Mouse (Mus musculus) MEL (cell line): ENCODE results near the gene Ddo. TPM values are rescaled to one million over a fixed set of nuclear protein-coding genes. Genes with fewer than 3 reads are reported as not detected.

ENCODE experiments used
- DNase-seq: peaks from one replicate; pipeline ENCODE4 v3.0.0; 2011; ENCODE audit warnings: low read depth, low spot score
- H3K27ac ChIP-seq: 2 replicates; pipeline ENCODE4 v1.5.1; 2012; ENCODE audit warnings: low read depth, mild to moderate bottlenecking, control low read depth, low read length, moderate library complexity; ENCODE audit not compliant: control insufficient read depth
- H3K27me3 ChIP-seq, 2 experiments: fragments of 150-350 bp in 1 of 2; sonication (generic) in 1 of 2; 2 replicates each; pipeline ENCODE4 v1.6.1; 2012; ENCODE audit warnings: low read length in 2 of 2, mild to moderate bottlenecking in 2 of 2, improper control_type of control experiment in 1 of 2, moderate library complexity in 1 of 2; ENCODE audit not compliant: insufficient read depth in 2 of 2, control insufficient read depth in 1 of 2
- H3K36me3 ChIP-seq, 2 experiments: 2 replicates each; pipeline ENCODE4 v1.6.1; 2012 to 2014; ENCODE audit warnings: low read length in 2 of 2, improper control_type of control experiment in 1 of 2, inconsistent platforms in 1 of 2, mild to moderate bottlenecking in 1 of 2; ENCODE audit not compliant: insufficient read depth in 2 of 2, control insufficient read depth in 1 of 2
- H3K4me1 ChIP-seq, 2 experiments: fragments of 150-350 bp in 1 of 2; sonication (generic) in 1 of 2; 2 replicates each; pipeline ENCODE4 v1.6.1; 2012; ENCODE audit warnings: low read length in 2 of 2, improper control_type of control experiment in 1 of 2, mild to moderate bottlenecking in 1 of 2; ENCODE audit not compliant: insufficient read depth in 2 of 2, control insufficient read depth in 1 of 2
- H3K4me3 ChIP-seq, 2 experiments: fragments of 150-350 bp in 1 of 2; sonication (generic) in 1 of 2; 2 replicates each; pipeline ENCODE4 v1.5.1; 2012; ENCODE audit warnings: low read depth in 2 of 2, low read length in 2 of 2, mild to moderate bottlenecking in 2 of 2, moderate library complexity in 2 of 2, control low read depth in 1 of 2, improper control_type of control experiment in 1 of 2; ENCODE audit not compliant: control insufficient read depth in 1 of 2, insufficient read depth in 1 of 2
- H3K79me2 ChIP-seq: 2 replicates; pipeline ENCODE4 v1.6.1; 2012; ENCODE audit warnings: mild to moderate bottlenecking, low read length, moderate library complexity; ENCODE audit not compliant: control insufficient read depth, poor library complexity, insufficient read depth
- H3K9ac ChIP-seq: 2 replicates; pipeline ENCODE4 v1.6.1; 2012; ENCODE audit warnings: low read depth, mild to moderate bottlenecking, control low read depth, low read length, moderate library complexity; ENCODE audit not compliant: control insufficient read depth, poor library complexity, severe bottlenecking
- H3K9me3 ChIP-seq: fragments of 150-350 bp; sonication (generic); replicated peaks from 2 replicates; pipeline ENCODE4 v1.6.1; 2012; ENCODE audit warnings: mild to moderate bottlenecking, low read length, improper control_type of control experiment, moderate library complexity; ENCODE audit not compliant: insufficient read depth
- CHD2 ChIP-seq: IDR thresholded peaks from 2 replicates; pipeline ENCODE4 v1.6.1; 2011; ENCODE audit warnings: low read length, improper control_type of control experiment
- CTCF ChIP-seq, 3 experiments: IDR thresholded peaks in 2 of 3; conservative IDR thresholded peaks in 1 of 3; 2 replicates each; pipeline ENCODE4 v1.5.1; 2011 to 2012; ENCODE audit warnings: low read length in 3 of 3, low read depth in 2 of 3, mild to moderate bottlenecking in 2 of 3, improper control_type of control experiment in 1 of 3, inconsistent platforms in 1 of 3, mixed read lengths in 1 of 3, moderate library complexity in 1 of 3; ENCODE audit not compliant: control insufficient read depth in 1 of 3, insufficient read depth in 1 of 3, poor library complexity in 1 of 3, severe bottlenecking in 1 of 3
- E2F4 ChIP-seq: IDR thresholded peaks from 2 replicates; pipeline ENCODE4 v1.6.1; 2011; ENCODE audit warnings: low read depth, low read length, improper control_type of control experiment, borderline replicate concordance
- ELF1 ChIP-seq: IDR thresholded peaks from 2 replicates; pipeline ENCODE4 v1.6.1; 2014; ENCODE audit warnings: low read depth, mild to moderate bottlenecking, inconsistent platforms, low read length, improper control_type of control experiment, moderate library complexity
- ETS1 ChIP-seq: IDR thresholded peaks from 2 replicates; pipeline ENCODE4 v1.6.1; 2012; ENCODE audit warnings: low read depth, mild to moderate bottlenecking, inconsistent platforms, low read length, improper control_type of control experiment, moderate library complexity
- HCFC1 ChIP-seq: IDR thresholded peaks from 2 replicates; pipeline ENCODE4 v1.6.1; 2012; ENCODE audit warnings: low read depth, mild to moderate bottlenecking, inconsistent platforms, low read length, improper control_type of control experiment, moderate library complexity
- KAT2A ChIP-seq: conservative IDR thresholded peaks from 2 replicates; pipeline ENCODE4 v1.6.1; 2012; ENCODE audit warnings: low read depth, low read length, improper control_type of control experiment, inconsistent platforms
- MAFK ChIP-seq: IDR thresholded peaks from 2 replicates; pipeline ENCODE4 v1.6.1; 2011; ENCODE audit warnings: low read depth, mild to moderate bottlenecking, low read length, improper control_type of control experiment, borderline replicate concordance
- MYC ChIP-seq: IDR thresholded peaks from 2 replicates; pipeline ENCODE4 v1.6.1; 2011; ENCODE audit warnings: low read depth, mild to moderate bottlenecking, low read length, improper control_type of control experiment, moderate library complexity
- NRF1 ChIP-seq: IDR thresholded peaks from 2 replicates; pipeline ENCODE4 v1.6.1; 2014; ENCODE audit warnings: low read depth, mild to moderate bottlenecking, inconsistent platforms, low read length, improper control_type of control experiment, moderate library complexity; ENCODE audit not compliant: poor library complexity, insufficient read depth, severe bottlenecking
- POLR2A ChIP-seq, 2 experiments: IDR thresholded peaks; 2 replicates each; pipeline ENCODE4 v1.6.1; 2011 to 2012; ENCODE audit warnings: low read length in 2 of 2, mild to moderate bottlenecking in 2 of 2, control low read depth in 1 of 2, improper control_type of control experiment in 1 of 2, low read depth in 1 of 2, moderate library complexity in 1 of 2; ENCODE audit not compliant: control insufficient read depth in 1 of 2, insufficient read depth in 1 of 2, poor library complexity in 1 of 2
- POLR2AphosphoS2 ChIP-seq: IDR thresholded peaks from 2 replicates; pipeline ENCODE4 v1.6.1; 2011; ENCODE audit warnings: low read length, improper control_type of control experiment
- POLR2AphosphoS5 ChIP-seq: IDR thresholded peaks from 2 replicates; pipeline ENCODE4 v1.6.1; 2012; ENCODE audit warnings: low read depth, borderline replicate concordance, mild to moderate bottlenecking, inconsistent platforms, low read length, moderate library complexity, mixed read lengths
- RAD21 ChIP-seq: IDR thresholded peaks from 2 replicates; pipeline ENCODE4 v1.6.1; 2011; ENCODE audit warnings: mild to moderate bottlenecking, low read depth, low read length, improper control_type of control experiment
- SIN3A ChIP-seq: IDR thresholded peaks from 2 replicates; pipeline ENCODE4 v1.6.1; 2012; ENCODE audit warnings: low read length, improper control_type of control experiment, inconsistent platforms
- SMC3 ChIP-seq: IDR thresholded peaks from 2 replicates; pipeline ENCODE4 v1.6.1; 2011; ENCODE audit warnings: low read depth, low read length, improper control_type of control experiment
- TAL1 ChIP-seq: IDR thresholded peaks from 2 replicates; pipeline ENCODE4 v1.6.1; 2012; ENCODE audit warnings: mild to moderate bottlenecking, inconsistent platforms, low read length, moderate library complexity, mixed read lengths
- TBP ChIP-seq: IDR thresholded peaks from 2 replicates; pipeline ENCODE4 v1.8.0; 2011; ENCODE audit warnings: low read depth, low read length, improper control_type of control experiment
- TCF12 ChIP-seq: IDR thresholded peaks from 2 replicates; pipeline ENCODE4 v1.6.1; 2014; ENCODE audit warnings: low read depth, mild to moderate bottlenecking, inconsistent platforms, low read length, improper control_type of control experiment, moderate library complexity
- UBTF ChIP-seq: IDR thresholded peaks from 2 replicates; pipeline ENCODE4 v1.6.1; 2012; ENCODE audit warnings: low read depth, mild to moderate bottlenecking, inconsistent platforms, low read length, improper control_type of control experiment, moderate library complexity, borderline replicate concordance; ENCODE audit not compliant: insufficient read depth
- USF1 ChIP-seq: IDR thresholded peaks from 2 replicates; pipeline ENCODE4 v1.6.1; 2014; ENCODE audit warnings: low read depth, mild to moderate bottlenecking, inconsistent platforms, low read length, improper control_type of control experiment, moderate library complexity
- USF2 ChIP-seq, 2 experiments: IDR thresholded peaks; 2 replicates each; pipeline ENCODE4 v1.6.1; 2011 to 2012; ENCODE audit warnings: improper control_type of control experiment in 2 of 2, low read length in 2 of 2, borderline replicate concordance in 1 of 2, inconsistent platforms in 1 of 2, low read depth in 1 of 2, mild to moderate bottlenecking in 1 of 2; ENCODE audit not compliant: insufficient read depth in 1 of 2
- ZC3H11A ChIP-seq: IDR thresholded peaks from 2 replicates; pipeline ENCODE4 v1.6.1; 2012; ENCODE audit warnings: low read depth, mild to moderate bottlenecking, inconsistent platforms, low read length, improper control_type of control experiment
- ZMIZ1 ChIP-seq: IDR thresholded peaks from 2 replicates; pipeline ENCODE4 v1.6.1; 2012; ENCODE audit warnings: low read depth, mild to moderate bottlenecking, inconsistent platforms, low read length, improper control_type of control experiment, moderate library complexity
- ZNF384 ChIP-seq: IDR thresholded peaks from 2 replicates; pipeline ENCODE4 v1.6.1; 2012; ENCODE audit warnings: low read depth, mild to moderate bottlenecking, inconsistent platforms, low read length, improper control_type of control experiment
- polyA plus RNA-seq, 2 experiments: library from polyadenylated mRNA; stranded (reverse) in 1 of 2; unstranded in 1 of 2; fragments of >175 nt in 1 of 2; fragments of >200 nt in 1 of 2; gene quantifications; 2 replicates each; pipeline versions ENCODE4 v1.2.1 to v1.2.4; 2012; ENCODE audit warnings: low replicate concordance in 2 of 2, low read depth in 1 of 2; ENCODE audit not compliant: insufficient read length in 2 of 2, insufficient read depth in 1 of 2, missing spikeins in 1 of 2
- total RNA-seq: library from RNA; depleted of rRNA; stranded (reverse); fragments of 300-350 nt; gene quantifications from 2 replicates; pipeline ENCODE4 v1.2.3, GENCODE M21; 2012

The Ddo gene
- total and polyA plus RNA-seq, 3 experiments: 0.04 TPM; not detected in 2

DNA sequence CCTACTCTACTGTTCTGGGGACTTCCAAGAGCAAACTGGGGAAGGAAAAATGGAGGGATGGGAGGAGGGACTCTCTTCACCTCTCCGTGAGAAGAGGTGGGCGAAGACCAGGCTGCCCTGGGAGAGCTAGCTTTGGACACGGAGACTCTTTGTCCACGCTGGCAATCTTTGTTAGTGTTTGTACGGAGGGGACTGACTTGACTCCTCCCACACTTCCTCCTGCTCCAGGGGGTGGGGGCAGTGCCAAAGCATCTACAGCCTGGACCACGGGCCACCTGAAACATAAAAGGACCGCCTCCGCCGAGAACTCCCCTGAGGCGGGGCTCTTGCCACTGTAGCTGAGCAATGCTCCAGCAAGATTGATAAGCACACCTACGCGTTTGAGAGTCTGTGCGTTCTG lies 44.3 kb downstream of the Ddo start:
- TF ChIP-seq POLR2AphosphoS5 (no peak), USF2 (IDR thresholded peaks at IDR 0.05; ENCODE audit: borderline replicate concordance in 1 of 2, insufficient read depth in 1 of 2, low read depth in 1 of 2, low read length in 2 of 2) (no peak), SIN3A (no peak), SMC3 (no peak), RAD21 (no peak), CHD2 (no peak), TAL1 (no peak), MAFK (no peak), USF1 (no peak), HCFC1 (no peak), CTCF (IDR thresholded peaks at IDR 0.05 in 2 of 3, conservative IDR thresholded peaks at IDR 0.05 in 1 of 3; ENCODE audit: control insufficient read depth in 1 of 3, insufficient read depth in 1 of 3, low read depth in 2 of 3, low read length in 3 of 3, poor library complexity in 1 of 3, severe bottlenecking in 1 of 3) (no peak)
- Histone ChIP-seq H3K4me1 (no peaks in the 10 kb centered on the region), H3K27me3 (peaks cover 2 to 4% of the 10 kb centered on the region in 2 experiments; a peak in 3 of 4 replicates), H3K36me3 (no peaks in the 10 kb centered on the region), H3K79me2 (no peaks in the 10 kb centered on the region), H3K4me3 (no peak overlapping the region), H3K27ac (no peak overlapping the region), H3K9ac (no peak overlapping the region), H3K9me3 (no peaks in the 10 kb centered on the region)
- DNase-seq: no peak

DNA sequence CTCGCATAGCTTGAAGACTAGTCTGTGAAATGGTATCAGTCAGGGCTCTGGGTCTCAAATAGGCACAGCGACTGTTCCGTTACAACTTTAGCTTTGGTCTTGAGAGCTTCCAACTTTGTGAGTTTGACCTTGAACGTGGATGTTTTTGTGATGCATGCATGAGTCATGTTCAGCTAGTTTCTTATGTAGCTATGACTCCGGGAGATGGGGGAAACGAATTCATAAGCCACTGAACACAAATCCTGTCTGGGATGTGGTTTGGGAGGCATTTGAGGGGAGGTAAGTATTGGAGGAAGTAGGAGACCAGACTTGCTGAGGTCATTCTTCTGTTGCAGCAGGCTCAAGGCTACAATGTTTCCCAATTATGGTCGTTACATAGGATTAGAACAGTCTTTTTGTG lies 46.1 kb downstream of the Ddo start:
- no peak overlapping the region for H3K4me3 ChIP-seq
- no peak overlapping the region for H3K9ac ChIP-seq
- no peaks in the 10 kb centered on the region for H3K36me3 ChIP-seq
- no peaks in the 10 kb centered on the region for H3K9me3 ChIP-seq
- H3K27ac ChIP-seq: no peak overlapping the region
- no peaks in the 10 kb centered on the region for H3K79me2 ChIP-seq
- H3K27me3 ChIP-seq: peaks cover 0 to 4% of the 10 kb centered on the region in 2 experiments; a peak in 2 of 4 replicates
- no peak for DNase-seq
- H3K4me1 ChIP-seq: no peaks in the 10 kb centered on the region
- no peak for TF ChIP-seq MYC
- TF ChIP-seq TBP: no peak
- TF ChIP-seq ZC3H11A: no peak
- no peak for TF ChIP-seq ZMIZ1
- TF ChIP-seq E2F4: no peak
- no peak for TF ChIP-seq MAFK
- TF ChIP-seq KAT2A: no peak
- TF ChIP-seq HCFC1: no peak
- TF ChIP-seq CTCF (IDR thresholded peaks at IDR 0.05 in 2 of 3, conservative IDR thresholded peaks at IDR 0.05 in 1 of 3; ENCODE audit: control insufficient read depth in 1 of 3, insufficient read depth in 1 of 3, low read depth in 2 of 3, low read length in 3 of 3, poor library complexity in 1 of 3, severe bottlenecking in 1 of 3): no peak
- TF ChIP-seq TCF12: no peak
- no peak for TF ChIP-seq TAL1
- TF ChIP-seq CHD2: no peak
- TF ChIP-seq NRF1: no peak
- TF ChIP-seq RAD21: no peak
- no peak for TF ChIP-seq POLR2AphosphoS2
- TF ChIP-seq ELF1: no peak
- TF ChIP-seq POLR2A (IDR thresholded peaks at IDR 0.05; ENCODE audit: control insufficient read depth in 1 of 2, insufficient read depth in 1 of 2, low read depth in 1 of 2, low read length in 2 of 2, poor library complexity in 1 of 2): no peak
- no peak for TF ChIP-seq UBTF
- no peak for TF ChIP-seq ETS1
- TF ChIP-seq ZNF384: no peak
